Mouse (Mus musculus): ENCODE data around the gene Coq8a. TPM values are rescaled to one million over a fixed set of nuclear protein-coding genes. Genes with fewer than 3 reads are reported as not detected.

Gene Coq8a
- polyA plus RNA-seq, 1 experiment from 2014 or later, result 2.4 TPM

DNA sequence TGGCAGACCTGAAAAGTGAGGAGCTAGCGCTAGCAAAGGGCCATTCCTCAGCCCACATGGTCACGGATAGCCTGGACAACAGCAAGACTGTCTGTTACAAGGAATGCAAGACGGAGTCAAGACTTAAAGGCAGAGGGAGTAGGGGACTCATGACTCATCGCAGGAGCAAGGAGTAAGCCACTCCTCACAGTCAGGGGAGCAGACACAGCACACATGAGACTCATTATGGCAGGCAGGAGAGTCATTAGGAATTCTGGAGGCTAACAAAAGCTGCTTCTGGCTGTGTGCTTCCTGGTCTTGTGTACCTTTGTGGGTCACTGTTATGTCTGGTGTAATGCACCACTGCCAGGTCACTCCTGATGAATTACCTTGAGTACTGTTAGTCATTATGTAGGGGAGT, 60.2 kb downstream of the Coq8a start:
- ATAC-seq (ENCODE audit: low FRiP score), result no peak
- Histone ChIP-seq H3K4me3 (no peak overlapping the region), H3K27ac (no peak overlapping the region), H3K9ac (no peak overlapping the region), H3K4me2 (replicated peaks) (no peak overlapping the region), H3K27me3 (no peaks in the 10 kb centered on the region), H3K9me3 (replicated peaks) (no peaks in the 10 kb centered on the region), H3K36me3 (peaks cover 47% of the 10 kb centered on the region), H3K4me1 (no peaks in the 10 kb centered on the region)
- WGBS, result 74% methylated on average over 4 of the region's 4 CpGs

DNA sequence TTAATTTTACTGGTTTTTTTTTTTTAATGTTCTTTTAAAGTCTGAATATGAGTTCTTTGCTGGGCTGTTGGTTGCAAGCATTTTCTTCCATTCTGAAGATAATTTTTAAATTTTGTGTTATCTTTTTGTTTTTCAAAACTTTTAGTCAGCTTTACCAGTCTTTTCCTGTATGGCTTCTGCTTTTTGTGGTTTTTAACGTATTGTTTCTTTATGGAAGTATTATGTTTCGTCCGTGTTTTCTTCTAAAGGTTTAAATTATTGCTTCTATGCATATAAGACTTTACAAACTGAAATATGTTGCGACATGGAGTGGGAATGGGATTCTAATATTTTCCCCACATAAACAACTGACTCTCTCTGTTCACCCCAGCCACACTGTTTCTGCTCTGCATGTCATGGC, 67.2 kb downstream of the Coq8a start:
- WGBS, result 92% methylated on average over 4 of the region's 4 CpGs
- Histone ChIP-seq H3K27me3 (no peaks in the 10 kb centered on the region), H3K9me3 (replicated peaks) (no peaks in the 10 kb centered on the region), H3K9ac (no peak overlapping the region), H3K36me3 (peaks cover 15% of the 10 kb centered on the region), H3K4me3 (no peak overlapping the region), H3K27ac (no peak overlapping the region), H3K4me2 (replicated peaks) (no peak overlapping the region), H3K4me1 (no peaks in the 10 kb centered on the region)
- no peak for ATAC-seq (ENCODE audit: low FRiP score)

- H3K27me3 ChIP-seq, result no peaks in the 10 kb centered on the region
- no peak overlapping the region for H3K4me3 ChIP-seq
- H3K4me1 ChIP-seq, result no peaks in the 10 kb centered on the region
- ATAC-seq (ENCODE audit: low FRiP score), result no peak
- no peak overlapping the region for H3K9ac ChIP-seq
- H3K4me2 ChIP-seq (replicated peaks), result no peak overlapping the region
- peaks cover 8% of the 10 kb centered on the region for H3K36me3 ChIP-seq
- WGBS, result 66% methylated on average over 3 of the region's 3 CpGs
- H3K27ac ChIP-seq, result no peak overlapping the region
- no peaks in the 10 kb centered on the region for H3K9me3 ChIP-seq (replicated peaks)
These were observed 68.0 kb downstream of the Coq8a start for GRCm38 (mm10) chr1:180131402-180131801.

GRCm38 (mm10) chr1:180128077-180128792, 71.2 kb downstream of the Coq8a start:
- H3K36me3 ChIP-seq, result peaks cover 7% of the 10 kb centered on the region; the same call in 1 of the 2 replicates
- no peaks in the 10 kb centered on the region for H3K27me3 ChIP-seq
- H3K9me3 ChIP-seq (replicated peaks), result no peaks in the 10 kb centered on the region
- no peak overlapping the region for H3K4me2 ChIP-seq (replicated peaks)
- WGBS, result 98% methylated on average over 5 of the region's 5 CpGs
- no peak overlapping the region for H3K9ac ChIP-seq
- no peak overlapping the region for H3K27ac ChIP-seq
- H3K4me1 ChIP-seq, result no peaks in the 10 kb centered on the region
- no peak for ATAC-seq (ENCODE audit: low FRiP score)
- no peak overlapping the region for H3K4me3 ChIP-seq

GRCm38 (mm10) chr1:180118233-180118632, 81.2 kb downstream of the Coq8a start:
- Histone ChIP-seq H3K36me3 (peaks cover 8% of the 10 kb centered on the region), H3K9ac (no peak overlapping the region), H3K4me3 (no peak overlapping the region), H3K4me2 (replicated peaks) (no peak overlapping the region), H3K9me3 (replicated peaks) (no peaks in the 10 kb centered on the region), H3K27me3 (no peaks in the 10 kb centered on the region), H3K27ac (no peak overlapping the region), H3K4me1 (no peaks in the 10 kb centered on the region)
- ATAC-seq (ENCODE audit: low FRiP score), result no peak
- 70% methylated on average over 8 of the region's 8 CpGs for WGBS

- Histone ChIP-seq H3K4me3 (no peak overlapping the region), H3K9ac (no peak overlapping the region), H3K36me3 (peaks cover 8% of the 10 kb centered on the region), H3K27ac (no peak overlapping the region), H3K9me3 (replicated peaks) (no peaks in the 10 kb centered on the region), H3K4me2 (replicated peaks) (no peak overlapping the region), H3K4me1 (no peaks in the 10 kb centered on the region), H3K27me3 (no peaks in the 10 kb centered on the region)
- ATAC-seq (ENCODE audit: low FRiP score), result no peak
- WGBS, result 85% methylated on average over 1 of the region's 1 CpGs
These were observed 82.9 kb downstream of the Coq8a start for GRCm38 (mm10) chr1:180116525-180116924.

Other genes with a start within 250 kb of the Coq8a start
- gene Cdc42bpa, start 239.1 kb downstream of the Coq8a start, polyA plus RNA-seq (2016; fragmentation: Nextera tagmentation; extraction: Ambion mirVana), result 21.9 and 22.3 TPM in 2 replicates
- gene Psen2, start 63.8 kb upstream of the Coq8a start, polyA plus RNA-seq (2016; fragmentation: Nextera tagmentation; extraction: Ambion mirVana), result 10.3 and 10.4 TPM in 2 replicates
- 7.7 and 8.3 TPM in 2 replicates for gene Itpkb, start 130.9 kb upstream of the Coq8a start, polyA plus RNA-seq (2016; fragmentation: Nextera tagmentation; extraction: Ambion mirVana)